Mouse (Mus musculus) E14TG2a.4 (cell line): ENCODE data around the gene Mdfic.

Experiments
- H3K27me3 ChIP-seq: 2 replicates; pipeline ENCODE4 v1.6.1; 2014; ENCODE audit warnings: low read length, control low read depth; ENCODE audit not compliant: insufficient read depth
- H3K36me3 ChIP-seq: 2 replicates; pipeline ENCODE4 v1.6.1; 2014; ENCODE audit warnings: low read length, control low read depth; ENCODE audit not compliant: insufficient read depth
- H3K4me1 ChIP-seq: replicated peaks from 2 replicates; pipeline ENCODE4 v1.6.1; 2014; ENCODE audit warnings: low read depth, low read length, control low read depth
- H3K4me3 ChIP-seq: replicated peaks from 2 replicates; pipeline ENCODE4 v1.5.1; 2014; ENCODE audit warnings: mild to moderate bottlenecking, low read length
- H3K9me3 ChIP-seq: 2 replicates; pipeline ENCODE4 v1.6.1; 2014; ENCODE audit warnings: low read length, control low read depth
- CTCF ChIP-seq: conservative IDR thresholded peaks from 2 replicates; pipeline ENCODE4 v1.5.1; 2014; ENCODE audit warnings: low read length
- NANOG ChIP-seq: IDR thresholded peaks from 2 replicates; pipeline ENCODE4 v1.6.1; 2014; ENCODE audit warnings: borderline replicate concordance, low read length, mixed read lengths
- POU5F1 ChIP-seq: IDR thresholded peaks from 2 replicates; pipeline ENCODE4 v1.6.1; 2014; ENCODE audit warnings: low read length, borderline replicate concordance

Gene Mdfic

DNA sequence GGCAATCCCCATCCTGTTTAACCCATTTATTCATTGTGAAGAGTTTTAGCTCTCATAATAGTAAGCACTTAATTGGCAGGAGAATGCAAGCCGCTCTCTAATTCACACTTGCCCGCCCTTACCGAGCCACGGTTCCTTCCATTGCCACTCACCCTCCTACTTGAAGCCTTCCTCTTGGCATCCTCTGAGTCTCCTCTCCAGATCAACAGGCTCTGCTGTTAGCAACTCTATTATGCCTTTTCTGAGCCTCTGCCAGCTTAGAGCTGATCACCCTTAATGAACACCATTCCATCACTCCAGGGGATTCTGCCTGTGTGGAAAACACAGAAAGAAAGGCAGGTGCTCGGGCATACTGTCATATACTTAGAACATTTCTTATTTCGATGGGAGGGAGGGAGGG lies 24.9 kb downstream of the Mdfic start:
- no peaks in the 10 kb centered on the region for H3K27me3 ChIP-seq
- TF ChIP-seq POU5F1 (no peak), NANOG (no peak), CTCF (no peak)
- H3K9me3 ChIP-seq = no peaks in the 10 kb centered on the region
- peaks cover 20% of the 10 kb centered on the region for H3K4me1 ChIP-seq
- H3K36me3 ChIP-seq = no peaks in the 10 kb centered on the region
- no peak overlapping the region for H3K4me3 ChIP-seq

DNA sequence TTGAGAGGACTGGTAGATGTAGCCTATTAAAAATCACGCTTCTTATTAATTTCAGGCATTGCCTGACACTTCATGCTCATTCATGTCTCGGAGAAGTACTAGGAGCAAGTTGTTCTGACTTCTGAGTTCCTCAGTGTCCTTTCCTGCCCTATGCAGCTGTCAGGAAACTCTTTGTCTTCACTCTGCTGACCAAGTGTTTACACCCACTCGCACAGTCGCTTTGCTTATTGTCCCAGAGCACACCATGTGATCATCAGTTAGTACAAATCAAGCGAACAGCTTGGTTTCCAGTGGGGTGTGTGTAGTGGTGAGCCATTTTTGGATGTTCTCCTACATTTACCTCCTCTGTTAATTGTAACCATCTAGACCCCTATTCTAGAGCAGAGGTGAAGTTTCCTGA lies 25.4 kb downstream of the Mdfic start:
- no peak for TF ChIP-seq CTCF
- TF ChIP-seq NANOG = no peak
- no peak for TF ChIP-seq POU5F1
- Histone ChIP-seq H3K36me3 (no peaks in the 10 kb centered on the region), H3K9me3 (no peaks in the 10 kb centered on the region), H3K4me1 (peaks cover 20% of the 10 kb centered on the region), H3K27me3 (no peaks in the 10 kb centered on the region), H3K4me3 (no peak overlapping the region)

DNA sequence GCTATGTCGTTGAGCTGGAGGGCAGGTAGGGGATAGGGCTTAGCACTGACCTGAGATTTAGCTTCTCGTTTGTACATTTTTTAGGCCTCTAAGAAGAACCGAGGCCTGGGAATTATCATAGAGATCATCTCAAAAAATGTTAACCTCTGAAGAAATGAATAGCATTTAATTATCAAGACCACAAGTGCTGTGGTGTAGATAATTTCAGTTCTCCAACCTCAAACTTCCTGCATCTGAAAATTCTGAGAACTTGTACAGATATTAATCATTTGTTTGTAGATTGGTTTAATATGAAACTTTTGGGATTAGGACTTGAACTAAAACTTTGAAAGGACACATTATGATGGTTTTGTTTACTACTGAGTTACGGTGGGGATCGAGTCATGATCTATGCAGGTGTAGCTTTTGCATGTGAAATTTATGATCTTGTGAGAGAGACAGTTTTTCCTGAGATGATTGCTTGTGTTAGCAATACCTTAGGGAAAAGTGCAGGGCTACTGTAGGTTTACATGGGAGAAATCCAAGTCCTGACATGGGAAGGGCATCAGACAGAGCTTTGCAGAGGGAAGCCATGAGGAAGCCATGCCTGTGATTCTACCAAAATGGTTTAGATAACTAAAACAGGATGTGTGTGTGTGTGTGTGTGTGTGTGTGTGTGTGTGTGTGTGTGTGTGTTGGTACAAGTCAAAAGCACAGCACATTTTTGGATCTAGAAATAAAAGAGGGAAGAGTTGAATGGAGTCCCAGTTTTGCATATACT lies 27.1 kb downstream of the Mdfic start:
- H3K27me3 ChIP-seq = no peaks in the 10 kb centered on the region
- peaks cover 21% of the 10 kb centered on the region for H3K4me1 ChIP-seq
- H3K9me3 ChIP-seq = no peaks in the 10 kb centered on the region
- TF ChIP-seq NANOG (no peak), POU5F1 (no peak), CTCF (no peak)
- H3K36me3 ChIP-seq = no peaks in the 10 kb centered on the region
- H3K4me3 ChIP-seq = no peak overlapping the region

GRCm38 (mm10) chr6:15748236-15748635 lies 27.8 kb downstream of the Mdfic start:
- Histone ChIP-seq H3K9me3 (no peaks in the 10 kb centered on the region), H3K4me3 (no peak overlapping the region), H3K4me1 (peaks cover 21% of the 10 kb centered on the region), H3K36me3 (no peaks in the 10 kb centered on the region), H3K27me3 (no peaks in the 10 kb centered on the region)
- no peak for TF ChIP-seq NANOG
- no peak for TF ChIP-seq POU5F1
- TF ChIP-seq CTCF = no peak

- no peaks in the 10 kb centered on the region for H3K36me3 ChIP-seq
- no peaks in the 10 kb centered on the region for H3K27me3 ChIP-seq
- H3K4me3 ChIP-seq = no peak overlapping the region
- H3K4me1 ChIP-seq = peaks cover 14% of the 10 kb centered on the region
- H3K9me3 ChIP-seq = no peaks in the 10 kb centered on the region
- TF ChIP-seq CTCF (no peak), POU5F1 (no peak), NANOG (no peak)
Observed at GRCm38 (mm10) chr6:15748943-15749342, 28.5 kb downstream of the Mdfic start.

- no peaks in the 10 kb centered on the region for H3K9me3 ChIP-seq
- no peak overlapping the region for H3K4me3 ChIP-seq
- no peaks in the 10 kb centered on the region for H3K27me3 ChIP-seq
- H3K36me3 ChIP-seq = no peaks in the 10 kb centered on the region
- TF ChIP-seq NANOG (no peak), CTCF (no peak), POU5F1 (no peak)
- H3K4me1 ChIP-seq = peaks cover 14% of the 10 kb centered on the region; the same call in 1 of the 2 replicates
Observed at GRCm38 (mm10) chr6:15750101-15750500, 29.6 kb downstream of the Mdfic start.

GRCm38 (mm10) chr6:15751375-15751774 lies 30.9 kb downstream of the Mdfic start:
- H3K4me1 ChIP-seq = peaks cover 11% of the 10 kb centered on the region; the same call in 1 of the 2 replicates
- no peak for TF ChIP-seq NANOG
- no peak for TF ChIP-seq POU5F1
- no peak for TF ChIP-seq CTCF
- H3K9me3 ChIP-seq = no peaks in the 10 kb centered on the region
- no peaks in the 10 kb centered on the region for H3K36me3 ChIP-seq
- no peaks in the 10 kb centered on the region for H3K27me3 ChIP-seq
- no peak overlapping the region for H3K4me3 ChIP-seq

GRCm38 (mm10) chr6:15752160-15752559 lies 31.7 kb downstream of the Mdfic start:
- Histone ChIP-seq H3K9me3 (no peaks in the 10 kb centered on the region), H3K27me3 (no peaks in the 10 kb centered on the region), H3K4me3 (no peak overlapping the region), H3K36me3 (no peaks in the 10 kb centered on the region), H3K4me1 (peaks cover 16% of the 10 kb centered on the region)
- TF ChIP-seq POU5F1 (no peak), CTCF (no peak), NANOG (no peak)

DNA sequence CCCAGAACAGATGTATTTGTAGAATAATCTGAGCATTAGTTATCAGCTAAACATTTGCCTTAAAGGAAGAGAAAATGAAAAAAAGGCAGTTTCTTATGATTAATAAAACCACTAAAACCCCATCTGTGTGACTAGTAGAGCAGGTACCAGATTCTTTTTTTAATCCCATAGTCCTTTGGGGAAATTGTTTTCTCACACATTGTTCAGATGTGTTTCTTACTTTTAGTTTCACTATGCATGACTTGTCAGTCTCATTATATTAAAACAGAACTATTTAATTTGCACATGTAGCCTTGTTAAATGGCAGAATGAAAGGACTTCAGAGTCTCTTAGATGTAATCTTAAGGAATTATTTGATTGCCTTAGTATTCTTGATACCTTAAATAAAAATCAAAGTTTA lies 32.7 kb downstream of the Mdfic start:
- H3K4me1 ChIP-seq = peaks cover 17% of the 10 kb centered on the region
- H3K27me3 ChIP-seq = no peaks in the 10 kb centered on the region
- no peaks in the 10 kb centered on the region for H3K36me3 ChIP-seq
- TF ChIP-seq CTCF (no peak), NANOG (no peak), POU5F1 (no peak)
- H3K4me3 ChIP-seq = no peak overlapping the region
- H3K9me3 ChIP-seq = no peaks in the 10 kb centered on the region
